Mouse (Mus musculus) lung, postnatal 0 days (tissue): ENCODE measurements around the gene Rps6kb2. TPM values are rescaled to one million over a fixed set of nuclear protein-coding genes. Genes with fewer than 3 reads are reported as not detected.

Experiments
- ATAC-seq: fragments of 200-750 bp; cut with Nextera tagmentation; 2 replicates; pipeline ENCODE4 v1.8.0; 2017; ENCODE audit warnings: moderate library complexity
- DNase-seq: peaks from one replicate; pipeline ENCODE4 v3.0.0-alpha.2; 2016; ENCODE audit warnings: low spot score
- H3K27ac ChIP-seq: fragments of 300-500 bp; sonication (generic); 2 replicates; pipeline ENCODE4 v1.5.1; 2014; ENCODE audit warnings: antibody characterized with exemption, mild to moderate bottlenecking, low read length, mixed read lengths
- H3K27me3 ChIP-seq: fragments of 300-500 bp; sonication (generic); replicated peaks from 2 replicates; pipeline ENCODE4 v1.6.1; 2014; ENCODE audit warnings: low read length, mixed read lengths; ENCODE audit not compliant: insufficient read depth
- H3K36me3 ChIP-seq: fragments of 300-500 bp; sonication (generic); 2 replicates; pipeline ENCODE4 v1.6.1; 2014; ENCODE audit warnings: low read length, mixed read lengths; ENCODE audit not compliant: insufficient read depth
- H3K4me1 ChIP-seq: fragments of 300-500 bp; sonication (generic); 2 replicates; pipeline ENCODE4 v1.6.1; 2014; ENCODE audit warnings: antibody characterized with exemption, low read depth, low read length, mixed read lengths; ENCODE audit not compliant: insufficient read depth
- H3K4me2 ChIP-seq: fragments of 300-500 bp; sonication (generic); replicated peaks from 2 replicates; pipeline ENCODE4 v1.6.1; 2014; ENCODE audit warnings: low read depth, mild to moderate bottlenecking, low read length, moderate library complexity, mixed read lengths
- H3K4me3 ChIP-seq: fragments of 300-500 bp; sonication (generic); 2 replicates; pipeline ENCODE4 v1.5.1; 2014; ENCODE audit warnings: low read depth, low read length
- H3K9ac ChIP-seq: fragments of 300-500 bp; sonication (generic); replicated peaks from 2 replicates; pipeline ENCODE4 v1.6.1; 2014; ENCODE audit warnings: low read depth, mild to moderate bottlenecking
- H3K9me3 ChIP-seq: fragments of 300-500 bp; sonication (generic); 2 replicates; pipeline ENCODE4 v1.6.1; 2016; ENCODE audit warnings: low read length, mixed read lengths
- CTCF ChIP-seq: IDR thresholded peaks from 2 replicates; pipeline ENCODE4 v1.5.1; 2016; ENCODE audit warnings: antibody characterized with exemption, mild to moderate bottlenecking
- EP300 ChIP-seq: IDR thresholded peaks from 2 replicates; pipeline ENCODE4 v1.6.1; 2016; ENCODE audit warnings: antibody characterized with exemption, mild to moderate bottlenecking, control low read depth
- WGBS: fragments of 180-500 bp; shearing (Covaris S2); extraction: QIAGEN DNeasy Blood & Tissue Kit; methylation state at CpG from one replicate; pipeline ENCODE4 v1.1.7; 2014; 5-methylcytosine and 5-hydroxymethylcytosine counted together
- polyA plus RNA-seq: library from polyadenylated mRNA; unstranded; fragments of >200 nt; fragmentation: Nextera tagmentation; extraction: Ambion mirVana; gene quantifications from 2 replicates; pipeline ENCODE4 v1.2.1, GENCODE M21; 2015

Rps6kb2 gene
- polyA plus RNA-seq, 1 experiment from 2014 or later: 35.1 TPM

GRCm38 (mm10) chr19:4152445-4153231 lies 10.5 kb downstream of the Rps6kb2 start:
- ATAC-seq (no peak), DNase-seq (no peak)
- Histone ChIP-seq H3K9ac (no peak overlapping the region), H3K4me2 (no peak overlapping the region), H3K27me3 (no peaks in the 10 kb centered on the region), H3K9me3 (no peaks in the 10 kb centered on the region), H3K4me3 (no peak overlapping the region), H3K27ac (no peak overlapping the region), H3K4me1 (peaks cover 10% of the 10 kb centered on the region; the same call in 1 of the 2 replicates), H3K36me3 (peaks cover 13% of the 10 kb centered on the region; the same call in 1 of the 2 replicates)
- TF ChIP-seq CTCF: no peak
- no peak for TF ChIP-seq EP300
- WGBS: 78% methylated on average over 8 of the region's 8 CpGs

GRCm38 (mm10) chr19:4151898-4152297 lies 11.3 kb downstream of the Rps6kb2 start:
- Histone ChIP-seq H3K4me3 (no peak overlapping the region), H3K9ac (no peak overlapping the region), H3K4me1 (peaks cover 12% of the 10 kb centered on the region; the same call in 1 of the 2 replicates), H3K4me2 (no peak overlapping the region), H3K27ac (no peak overlapping the region), H3K9me3 (no peaks in the 10 kb centered on the region), H3K36me3 (peaks cover 9% of the 10 kb centered on the region; the same call in 1 of the 2 replicates), H3K27me3 (no peaks in the 10 kb centered on the region)
- ATAC-seq: no peak
- DNase-seq: no peak
- 86% methylated on average over 5 of the region's 5 CpGs for WGBS
- TF ChIP-seq EP300 (no peak), CTCF (no peak)

GRCm38 (mm10) chr19:4151488-4151860 lies 11.7 kb downstream of the Rps6kb2 start:
- DNase-seq (no peak), ATAC-seq (no peak)
- TF ChIP-seq CTCF (no peak), EP300 (no peak)
- WGBS: 70% methylated on average over 5 of the region's 5 CpGs
- Histone ChIP-seq H3K4me2 (no peak overlapping the region), H3K4me1 (peaks cover 12% of the 10 kb centered on the region; the same call in 1 of the 2 replicates), H3K27me3 (no peaks in the 10 kb centered on the region), H3K36me3 (peaks cover 5% of the 10 kb centered on the region; the same call in 1 of the 2 replicates), H3K4me3 (no peak overlapping the region), H3K27ac (no peak overlapping the region), H3K9me3 (no peaks in the 10 kb centered on the region), H3K9ac (no peak overlapping the region)

GRCm38 (mm10) chr19:4150567-4151487 lies 12.3 kb downstream of the Rps6kb2 start:
- no peak for ATAC-seq
- H3K9ac ChIP-seq: no peak overlapping the region
- no peak for TF ChIP-seq CTCF
- TF ChIP-seq EP300: no peak
- WGBS: 88% methylated on average over 22 of the region's 22 CpGs
- H3K4me1 ChIP-seq: peaks cover 12% of the 10 kb centered on the region; the same call in 1 of the 2 replicates
- H3K4me2 ChIP-seq: no peak overlapping the region
- H3K36me3 ChIP-seq: peaks cover 3% of the 10 kb centered on the region; the same call in 1 of the 2 replicates
- H3K27me3 ChIP-seq: no peaks in the 10 kb centered on the region
- H3K4me3 ChIP-seq: no peak overlapping the region
- H3K9me3 ChIP-seq: no peaks in the 10 kb centered on the region
- no peak for DNase-seq
- H3K27ac ChIP-seq: no peak overlapping the region

- H3K27ac ChIP-seq: no peak overlapping the region
- H3K36me3 ChIP-seq: peaks cover 3% of the 10 kb centered on the region; the same call in 1 of the 2 replicates
- DNase-seq: no peak
- no peak for ATAC-seq
- peaks cover 12% of the 10 kb centered on the region; the same call in 1 of the 2 replicates for H3K4me1 ChIP-seq
- H3K27me3 ChIP-seq: no peaks in the 10 kb centered on the region
- no peak overlapping the region for H3K9ac ChIP-seq
- no peaks in the 10 kb centered on the region for H3K9me3 ChIP-seq
- WGBS: 92% methylated on average over 17 of the region's 17 CpGs
- TF ChIP-seq CTCF (no peak), EP300 (no peak)
- H3K4me2 ChIP-seq: peak overlapping the region; percentile 79; the same call in 1 of the 2 replicates
- no peak overlapping the region for H3K4me3 ChIP-seq
Observed at GRCm38 (mm10) chr19:4149764-4150461, 13.2 kb downstream of the Rps6kb2 start.
